ENCODE assay signal across 25 mouse cellular contexts in the genomic region with DNA sequence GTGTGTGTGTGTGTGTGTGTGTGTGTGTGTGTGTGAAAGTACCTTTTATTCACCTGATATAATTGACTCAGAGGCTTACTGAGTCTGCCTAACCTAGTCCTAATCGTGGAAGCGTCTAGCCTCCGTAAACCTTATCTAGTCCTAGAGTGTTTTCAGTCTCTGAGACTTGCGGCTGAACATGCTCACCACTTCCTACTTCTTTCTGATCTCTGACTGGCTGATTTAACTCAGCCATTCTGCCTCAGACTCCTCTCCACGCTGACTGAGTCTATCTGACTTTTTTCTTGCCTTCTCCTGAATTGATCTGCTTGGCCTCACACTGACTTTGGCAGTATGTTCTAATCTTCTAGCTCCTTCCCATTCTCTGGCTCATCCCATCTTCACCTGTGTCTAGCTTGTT. TPM values are rescaled to one million over a fixed set of nuclear protein-coding genes. Genes with fewer than 3 reads are reported as not detected.
DNase-seq lines count a peak whose midpoint lies in the region; ATAC-seq and TF ChIP-seq lines count a peak whose summit lies in the region.
"Had no signal": no experiment of that assay in that cellular context is flagged by ENCODE, and none has a peak within 500 bp of the region (broad histone marks: within the 10 kb centered on the region; RNA-seq: fewer than 3 reads in every experiment).

No protein-coding gene starts in this region.

- H3K27ac ChIP-seq in CH12.LX (ENCODE audit: insufficient read depth, low read depth): no peak overlapping the region
- H3K27ac ChIP-seq in hindbrain, embryonic 10.5 days: no peak overlapping the region
- H3K27ac ChIP-seq: embryonic facial prominence, embryonic 13.5 days; heart, adult 2 months; heart, embryonic 15.5 days; hindbrain, embryonic 13.5 days; kidney, postnatal 0 days; midbrain, embryonic 10.5 days had no signal

- TF ChIP-seq POLR2A in CH12.LX (IDR thresholded peaks at IDR 0.05; ENCODE audit: low read depth, low read length): no peak

- H3K9me3 ChIP-seq in CH12.LX (replicated peaks; ENCODE audit: low read length): no peaks in the 10 kb centered on the region
- no peaks in the 10 kb centered on the region for H3K9me3 ChIP-seq in hindbrain, embryonic 10.5 days
- H3K9me3 ChIP-seq: embryonic facial prominence, embryonic 13.5 days; heart, embryonic 15.5 days; hindbrain, embryonic 13.5 days; midbrain, embryonic 10.5 days had no signal

- H3K9ac ChIP-seq in CH12.LX (ENCODE audit: insufficient read depth, low read depth): no peak overlapping the region
- H3K9ac ChIP-seq: embryonic facial prominence, embryonic 13.5 days; heart, embryonic 15.5 days; hindbrain, embryonic 13.5 days had no signal

- peak; percentile 59 for DNase-seq in 416B (ENCODE audit: low read depth)
- no peak for DNase-seq in CH12.LX (ENCODE audit: extremely low read depth)
- peak; percentile 76 for DNase-seq in induced T-regulatory cell, adult 2 months (ENCODE audit: low read depth)
- DNase-seq in left cerebral cortex, postnatal 10 days (ENCODE audit: extremely low spot score in 1 of 2, low spot score in 2 of 2): no peak
- DNase-seq in left cerebral cortex, postnatal 36 days (ENCODE audit: low spot score in 2 of 2): no peak
- DNase-seq in hindbrain, embryonic 10.5 days (ENCODE audit: low spot score): no peak
- DNase-seq in kidney, adult 11 months: no peak
- DNase-seq: adrenal gland, postnatal 10 days; B cell, adult 2 months; cerebellum, adult 2 months; heart, adult 2 months; lung, postnatal 14 days; retina, postnatal 1 day had no signal

- H3K4me2 ChIP-seq in CH12.LX (ENCODE audit: insufficient read depth, low read depth, poor library complexity, severe bottlenecking): peak overlapping the region; percentile 16; the same call in 1 of the 2 replicates
- H3K4me2 ChIP-seq: embryonic facial prominence, embryonic 13.5 days; heart, embryonic 15.5 days; hindbrain, embryonic 13.5 days had no signal

- intact Hi-C loops in left cerebral cortex, postnatal 10 days (cut with DNase I): no loop called here
- intact Hi-C loops in left cerebral cortex, postnatal 36 days (cut with DNase I): no loop called here

- H3K36me3 ChIP-seq in CH12.LX (replicated peaks in 1 of 2; ENCODE audit: control insufficient read depth in 1 of 2, insufficient read depth in 1 of 2, low read length in 1 of 2): no peaks in the 10 kb centered on the region
- no peaks in the 10 kb centered on the region for H3K36me3 ChIP-seq in hindbrain, embryonic 10.5 days
- H3K36me3 ChIP-seq: embryonic facial prominence, embryonic 13.5 days; heart, embryonic 15.5 days; hindbrain, embryonic 13.5 days; midbrain, embryonic 10.5 days had no signal

- peaks cover 9% of the 10 kb centered on the region for H3K27me3 ChIP-seq in CH12.LX (replicated peaks)
- H3K27me3 ChIP-seq in hindbrain, embryonic 10.5 days (ENCODE audit: insufficient read depth, poor library complexity, severe bottlenecking): no peaks in the 10 kb centered on the region
- H3K27me3 ChIP-seq: heart, embryonic 15.5 days; hindbrain, embryonic 13.5 days had no signal

- H3K79me2 ChIP-seq in CH12.LX (replicated peaks; ENCODE audit: control insufficient read depth, extremely low read depth, insufficient read depth, poor library complexity, severe bottlenecking): no peaks in the 10 kb centered on the region

- TF ChIP-seq RAD21 in CH12.LX (IDR thresholded peaks at IDR 0.05; ENCODE audit: low read depth, low read length): no peak

- no peak for TF ChIP-seq CTCF in CH12.LX (conservative IDR thresholded peaks at IDR 0.05 in 1 of 2, IDR thresholded peaks at IDR 0.05 in 1 of 2; ENCODE audit: low read depth in 2 of 2, low read length in 2 of 2)

- no peak for TF ChIP-seq EP300 in CH12.LX (IDR thresholded peaks at IDR 0.05; ENCODE audit: low read length)

- peak; percentile 75 for ATAC-seq in neutrophil, adult 5-6 weeks (ENCODE audit: extremely low read depth, insufficient number of reproducible peaks, low FRiP score, poor library complexity, severe bottlenecking)
- ATAC-seq: intestine, embryonic 16.5 days had no signal

- dilution Hi-C loops in CH12.LX (cut with MboI; ENCODE audit: extremely low pct_ligation_motif_present, extremely low pct_unique_long_range_greater_than_20kb, low sequenced_read_pairs): no loop called here

- H3K4me1 ChIP-seq in CH12.LX (ENCODE audit: control insufficient read depth in 1 of 2, insufficient read depth in 2 of 2): 0 out of 4 replicates have a peak, but pooled peaks cover 0 to 2% of the 10 kb centered on the region in 2 experiments
- H3K4me1 ChIP-seq in hindbrain, embryonic 10.5 days (replicated peaks): peaks cover 9% of the 10 kb centered on the region; the same call in 1 of the 2 replicates
- H3K4me1 ChIP-seq: embryonic facial prominence, embryonic 13.5 days; hindbrain, embryonic 13.5 days had no signal

- in situ Hi-C loops in CH12.LX (cut with MboI; ENCODE audit: low pct_ligation_motif_present, low pct_unique_long_range_greater_than_20kb, low sequenced_read_pairs): loop anchor here (5.0 to 10.0 kb wide), 3 partner anchors 37 to 189 kb away; no protein-coding TSS in a partner anchor

- no peak overlapping the region for H3K4me3 ChIP-seq in CH12.LX (replicated peaks in 1 of 3; ENCODE audit: low read depth in 2 of 3, low read length in 2 of 3, poor library complexity in 1 of 3)
- no peak overlapping the region for H3K4me3 ChIP-seq in hindbrain, embryonic 10.5 days
- H3K4me3 ChIP-seq: embryonic facial prominence, embryonic 13.5 days; heart, adult 2 months; heart, embryonic 15.5 days; hindbrain, embryonic 13.5 days; midbrain, embryonic 10.5 days had no signal

- WGBS in hindbrain, embryonic 10.5 days: 84% methylated on average over 5 of the region's 5 CpGs

TF ChIP-seq in CH12.LX, 34 proteins besides CTCF, POLR2A, EP300 and RAD21:
- TF ChIP-seq GABPA (IDR thresholded peaks at IDR 0.05; ENCODE audit: insufficient replicate concordance, low read depth, low read length) (no peak), MYC (IDR thresholded peaks at IDR 0.05; ENCODE audit: low read depth, low read length) (no peak), JUN (IDR thresholded peaks at IDR 0.05; ENCODE audit: insufficient read depth, low read depth, low read length) (no peak), E2F4 (IDR thresholded peaks at IDR 0.05; ENCODE audit: insufficient replicate concordance, low read depth, low read length) (no peak), MEF2A (IDR thresholded peaks at IDR 0.05; ENCODE audit: borderline replicate concordance, low read depth, low read length) (no peak), NELFE (IDR thresholded peaks at IDR 0.05; ENCODE audit: low read depth, low read length) (no peak), ETS1 (conservative IDR thresholded peaks at IDR 0.05; ENCODE audit: low read depth, low read length) (no peak), USF2 (conservative IDR thresholded peaks at IDR 0.05; ENCODE audit: low read depth, low read length) (no peak), MAX (IDR thresholded peaks at IDR 0.05; ENCODE audit: low read length) (no peak), HCFC1 (IDR thresholded peaks at IDR 0.05; ENCODE audit: low read depth, low read length) (no peak), MXI1 (IDR thresholded peaks at IDR 0.05; ENCODE audit: low read depth, low read length) (no peak), CHD2 (IDR thresholded peaks at IDR 0.05; ENCODE audit: low read length) (no peak), IRF4 (IDR thresholded peaks at IDR 0.05; ENCODE audit: low read depth, low read length) (no peak), SIN3A (IDR thresholded peaks at IDR 0.05; ENCODE audit: low read length) (no peak)

RNA-seq across cellular contexts. Expression of a gene that starts 7.6 kb away (rescaled TPM):
- total RNA-seq in CH12.LX (2012; rRNA removed): 2.5 and 2.6 TPM in 2 replicates
- 0.92 and 1.0 TPM in 2 replicates for total RNA-seq in CH12.LX (2014; rRNA removed)
- 2.6 and 5.8 TPM in 2 replicates for polyA plus RNA-seq in CH12.LX (2012; ENCODE audit: insufficient read length, low read depth)
- 29.8 and 46.2 TPM in 2 replicates for total RNA-seq in neutrophil, adult 5-6 weeks (2017)
- total RNA-seq in left cerebral cortex, postnatal 10 days (2021): 1 to 10 TPM; 6.0 to 7.3 TPM
- total RNA-seq in left cerebral cortex, postnatal 36 days (2021): 1 to 10 TPM; 3.6 to 3.8 TPM
- 43.4 and 53.4 TPM in 2 replicates for polyA plus RNA-seq in hindbrain, embryonic 10.5 days (2016; fragmentation: Nextera tagmentation; extraction: Ambion mirVana)

RNA-seq across cellular contexts. Expression of a gene that starts 20.6 kb away (rescaled TPM):
- total RNA-seq in CH12.LX (2012; rRNA removed) (0.13 TPM in 1 of 2 replicates, not detected in the other), CH12.LX (2014; rRNA removed) (not detected in 2 replicates)
- polyA plus RNA-seq in CH12.LX (2012; ENCODE audit: insufficient read length, low read depth): 0.13 TPM in 1 of 2 replicates, not detected in the other
- total RNA-seq in neutrophil, adult 5-6 weeks (2017): 3.1 and 3.3 TPM in 2 replicates
- not detected for total RNA-seq in left cerebral cortex, postnatal 10 days (2021)
- total RNA-seq in left cerebral cortex, postnatal 36 days (2021): under 1 TPM in 1 of 2 experiments, not detected in 1; 0.15 TPM
- 0.34 TPM in 1 of 2 replicates, not detected in the other for polyA plus RNA-seq in hindbrain, embryonic 10.5 days (2016; fragmentation: Nextera tagmentation; extraction: Ambion mirVana)
- total RNA-seq: gastrocnemius, adult 8-10 months; heart, adult 2 months had no signal
- polyA plus RNA-seq: embryonic facial prominence, embryonic 13.5 days; heart, embryonic 15.5 days; limb, embryonic 14.5 days had no signal

RNA-seq across cellular contexts. Expression of a gene that starts 47.5 kb away (rescaled TPM):
- total RNA-seq in CH12.LX (2012; rRNA removed) (not detected in 2 replicates), CH12.LX (2014; rRNA removed) (not detected in 2 replicates)
- polyA plus RNA-seq in CH12.LX (2012; ENCODE audit: insufficient read length, low read depth): not detected in 2 replicates
- total RNA-seq in neutrophil, adult 5-6 weeks (2017): not detected in 2 replicates
- total RNA-seq in left cerebral cortex, postnatal 10 days (2021): not detected
- total RNA-seq in left cerebral cortex, postnatal 36 days (2021): not detected
- polyA plus RNA-seq in hindbrain, embryonic 10.5 days (2016; fragmentation: Nextera tagmentation; extraction: Ambion mirVana): not detected in 2 replicates
- total RNA-seq: adrenal gland, postnatal 10 days; heart, adult 2 months; layer of hippocampus, adult 18-20 months; left cerebral cortex, adult 8-10 months had no signal
- polyA plus RNA-seq: cerebellum, adult 2 months; embryonic facial prominence, embryonic 13.5 days; heart, adult 2 months; heart, embryonic 15.5 days; hindbrain, embryonic 13.5 days; intestine, embryonic 16.5 days; midbrain, embryonic 10.5 days; stomach, embryonic 16.5 days had no signal

Comparison
In these comparisons a context has a peak if more than half of its experiments do, and no peak if none do; other contexts are left out.
1. DNase-seq: peak in 416B (single experiment) and induced T-regulatory cell, adult 2 months (single experiment); none in CH12.LX (single experiment), left cerebral cortex, postnatal 10 days (0 of 2), left cerebral cortex, postnatal 36 days (0 of 2), hindbrain, embryonic 10.5 days (single experiment) and kidney, adult 11 months (single experiment).